12 mouse cellular contexts compared by ENCODE assay signal in the genomic region with DNA sequence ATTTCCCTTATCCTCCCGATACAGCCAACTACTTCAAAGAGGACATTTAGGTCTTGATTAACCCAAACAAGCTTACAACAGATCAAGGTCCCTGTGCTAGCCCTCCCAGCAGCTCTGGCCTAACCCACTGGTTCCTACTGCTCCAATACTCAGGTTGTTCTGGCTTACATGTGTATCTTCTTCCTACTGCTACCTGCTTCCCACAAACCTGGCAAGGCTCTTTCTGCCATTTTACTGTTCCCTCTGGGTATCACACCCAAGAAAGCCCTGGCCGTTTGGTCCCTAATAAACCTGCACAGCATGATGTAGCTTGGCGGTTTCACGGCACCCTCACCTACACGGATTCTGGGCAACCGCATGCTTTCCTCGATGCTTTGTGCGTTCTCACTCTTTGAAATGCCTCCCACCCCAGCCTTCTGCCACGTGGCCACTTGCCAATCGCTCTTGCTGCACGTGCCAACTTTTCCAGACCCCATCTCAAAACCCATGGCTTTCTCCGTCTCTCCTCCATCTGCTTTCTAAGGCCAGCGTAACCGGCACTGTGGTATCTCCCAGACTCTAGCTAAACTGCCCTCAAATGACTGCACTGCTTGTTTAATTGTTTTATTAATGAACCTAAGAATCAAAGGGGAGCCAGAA.
A peak's percentile ranks its signal among the peaks of the same experiment; 100 is the strongest.
DNase-seq lines count a peak whose midpoint lies in the region; ATAC-seq and TF ChIP-seq lines count a peak whose summit lies in the region.
"Had no signal": no experiment of that assay in that cellular context is flagged by ENCODE, and none has a peak within 500 bp of the region (broad histone marks: within the 10 kb centered on the region; RNA-seq: fewer than 3 reads in every experiment).

No protein-coding gene starts in this region.

- no peak overlapping the region for H3K4me3 ChIP-seq in hindbrain, embryonic 13.5 days
- H3K4me3 ChIP-seq in hindbrain, embryonic 12.5 days = no peak overlapping the region
- H3K4me3 ChIP-seq in midbrain, embryonic 15.5 days = no peak overlapping the region
- H3K4me3 ChIP-seq in midbrain, embryonic 16.5 days (ENCODE audit: low read depth, low read length) = no peak overlapping the region
- no peak overlapping the region for H3K4me3 ChIP-seq in hindbrain, embryonic 16.5 days (ENCODE audit: low read length)
- no peak overlapping the region for H3K4me3 ChIP-seq in limb, embryonic 14.5 days (replicated peaks; ENCODE audit: low read length)
- H3K4me3 ChIP-seq: heart, embryonic 15.5 days; liver, embryonic 15.5 days had no signal

- peak; percentile 59; the same call in 1 of the 2 replicates for ATAC-seq in hindbrain, embryonic 13.5 days (ENCODE audit: low FRiP score)
- ATAC-seq in hindbrain, embryonic 12.5 days (ENCODE audit: low FRiP score) = no peak
- peak; percentile 37; the same call in 1 of the 2 replicates for ATAC-seq in midbrain, embryonic 15.5 days (replicated peaks)
- ATAC-seq in midbrain, embryonic 16.5 days = no peak
- peak; percentile 85 for ATAC-seq in hindbrain, embryonic 16.5 days
- no peak for ATAC-seq in limb, embryonic 14.5 days (ENCODE audit: low FRiP score, low read depth)

- 76% methylated on average over 14 of the region's 14 CpGs for WGBS in hindbrain, embryonic 13.5 days
- WGBS in hindbrain, embryonic 12.5 days = 87% methylated on average over 14 of the region's 14 CpGs
- 79% methylated on average over 14 of the region's 14 CpGs for WGBS in midbrain, embryonic 15.5 days
- 72% methylated on average over 14 of the region's 14 CpGs for WGBS in midbrain, embryonic 16.5 days
- 61% methylated on average over 14 of the region's 14 CpGs for WGBS in hindbrain, embryonic 16.5 days
- WGBS in limb, embryonic 14.5 days = 52% methylated on average over 14 of the region's 14 CpGs

- no peak for TF ChIP-seq POLR2A in limb, embryonic 14.5 days (IDR thresholded peaks at IDR 0.05; ENCODE audit: borderline replicate concordance, extremely low read depth, insufficient read depth, insufficient read length)

- no peaks in the 10 kb centered on the region for H3K27me3 ChIP-seq in hindbrain, embryonic 13.5 days
- no peaks in the 10 kb centered on the region for H3K27me3 ChIP-seq in hindbrain, embryonic 12.5 days
- H3K27me3 ChIP-seq in midbrain, embryonic 15.5 days (replicated peaks) = no peaks in the 10 kb centered on the region
- no peaks in the 10 kb centered on the region for H3K27me3 ChIP-seq in midbrain, embryonic 16.5 days (ENCODE audit: control insufficient read depth, insufficient read depth, low read depth, low read length)
- H3K27me3 ChIP-seq in hindbrain, embryonic 16.5 days (replicated peaks; ENCODE audit: control insufficient read depth, insufficient read depth, low read length) = no peaks in the 10 kb centered on the region
- H3K27me3 ChIP-seq in limb, embryonic 14.5 days (ENCODE audit: control insufficient read depth, insufficient read depth, low read length) = no peaks in the 10 kb centered on the region
- H3K27me3 ChIP-seq: CH12.LX; heart, embryonic 15.5 days; liver, embryonic 15.5 days had no signal

- no peak overlapping the region for H3K4me2 ChIP-seq in hindbrain, embryonic 13.5 days
- no peak overlapping the region for H3K4me2 ChIP-seq in hindbrain, embryonic 12.5 days (replicated peaks)
- H3K4me2 ChIP-seq in midbrain, embryonic 15.5 days = no peak overlapping the region
- no peak overlapping the region for H3K4me2 ChIP-seq in midbrain, embryonic 16.5 days (ENCODE audit: low read length)
- H3K4me2 ChIP-seq in hindbrain, embryonic 16.5 days (ENCODE audit: low read length) = no peak overlapping the region
- H3K4me2 ChIP-seq in limb, embryonic 14.5 days (replicated peaks; ENCODE audit: low read depth, low read length, severe bottlenecking) = no peak overlapping the region
- H3K4me2 ChIP-seq: heart, embryonic 15.5 days; liver, embryonic 15.5 days had no signal

- H3K36me3 ChIP-seq in hindbrain, embryonic 13.5 days = no peaks in the 10 kb centered on the region
- H3K36me3 ChIP-seq in hindbrain, embryonic 12.5 days = no peaks in the 10 kb centered on the region
- no peaks in the 10 kb centered on the region for H3K36me3 ChIP-seq in midbrain, embryonic 15.5 days (replicated peaks)
- H3K36me3 ChIP-seq in midbrain, embryonic 16.5 days (ENCODE audit: control insufficient read depth, insufficient read depth, low read length) = no peaks in the 10 kb centered on the region
- no peaks in the 10 kb centered on the region for H3K36me3 ChIP-seq in hindbrain, embryonic 16.5 days (ENCODE audit: control insufficient read depth, insufficient read depth, low read length)
- H3K36me3 ChIP-seq in limb, embryonic 14.5 days (ENCODE audit: control insufficient read depth, insufficient read depth, low read length) = no peaks in the 10 kb centered on the region
- H3K36me3 ChIP-seq: heart, embryonic 15.5 days; liver, embryonic 15.5 days had no signal

- no peak overlapping the region for H3K9ac ChIP-seq in hindbrain, embryonic 13.5 days
- no peak overlapping the region for H3K9ac ChIP-seq in hindbrain, embryonic 12.5 days
- H3K9ac ChIP-seq in midbrain, embryonic 15.5 days = no peak overlapping the region
- H3K9ac ChIP-seq in midbrain, embryonic 16.5 days (ENCODE audit: low read depth, low read length) = no peak overlapping the region
- no peak overlapping the region for H3K9ac ChIP-seq in hindbrain, embryonic 16.5 days (ENCODE audit: low read depth, low read length)
- no peak overlapping the region for H3K9ac ChIP-seq in limb, embryonic 14.5 days (ENCODE audit: low read depth, low read length, severe bottlenecking)
- H3K9ac ChIP-seq: heart, embryonic 15.5 days; liver, embryonic 15.5 days had no signal

- DNase-seq in limb, embryonic 14.5 days (ENCODE audit: low spot score) = peak; percentile 2
- no peak for DNase-seq in urinary bladder, postnatal 25 days (ENCODE audit: low spot score)
- DNase-seq: lung, postnatal 36 days had no signal

- H3K27ac ChIP-seq in hindbrain, embryonic 13.5 days = no peak overlapping the region
- H3K27ac ChIP-seq in hindbrain, embryonic 12.5 days = no peak overlapping the region
- H3K27ac ChIP-seq in midbrain, embryonic 15.5 days = no peak overlapping the region
- H3K27ac ChIP-seq in midbrain, embryonic 16.5 days (ENCODE audit: low read length) = no peak overlapping the region
- no peak overlapping the region for H3K27ac ChIP-seq in hindbrain, embryonic 16.5 days (ENCODE audit: low read depth, low read length)
- H3K27ac ChIP-seq in limb, embryonic 14.5 days (replicated peaks; ENCODE audit: low read depth, low read length) = no peak overlapping the region
- H3K27ac ChIP-seq: heart, embryonic 15.5 days; kidney, postnatal 0 days; liver, embryonic 15.5 days had no signal

- no peaks in the 10 kb centered on the region for H3K4me1 ChIP-seq in hindbrain, embryonic 13.5 days (replicated peaks)
- H3K4me1 ChIP-seq in hindbrain, embryonic 12.5 days = no peaks in the 10 kb centered on the region
- no peaks in the 10 kb centered on the region for H3K4me1 ChIP-seq in midbrain, embryonic 15.5 days
- H3K4me1 ChIP-seq in midbrain, embryonic 16.5 days (ENCODE audit: control insufficient read depth, insufficient read depth, low read length) = no peaks in the 10 kb centered on the region
- no peaks in the 10 kb centered on the region; the same call in 1 of the 2 replicates for H3K4me1 ChIP-seq in hindbrain, embryonic 16.5 days (ENCODE audit: control insufficient read depth, insufficient read depth, low read depth, low read length)
- H3K4me1 ChIP-seq in limb, embryonic 14.5 days (ENCODE audit: control insufficient read depth, insufficient read depth, low read length) = peaks cover 4% of the 10 kb centered on the region; the same call in 1 of the 2 replicates
- H3K4me1 ChIP-seq: heart, embryonic 15.5 days; liver, embryonic 15.5 days had no signal

- no peaks in the 10 kb centered on the region for H3K9me3 ChIP-seq in hindbrain, embryonic 13.5 days
- no peaks in the 10 kb centered on the region for H3K9me3 ChIP-seq in hindbrain, embryonic 12.5 days (replicated peaks)
- no peaks in the 10 kb centered on the region for H3K9me3 ChIP-seq in midbrain, embryonic 15.5 days
- no peaks in the 10 kb centered on the region for H3K9me3 ChIP-seq in midbrain, embryonic 16.5 days (replicated peaks; ENCODE audit: control insufficient read depth, low read length, poor library complexity, severe bottlenecking)
- no peaks in the 10 kb centered on the region for H3K9me3 ChIP-seq in hindbrain, embryonic 16.5 days (ENCODE audit: control insufficient read depth, low read length)
- no peaks in the 10 kb centered on the region for H3K9me3 ChIP-seq in limb, embryonic 14.5 days (ENCODE audit: control insufficient read depth, low read length)
- H3K9me3 ChIP-seq: heart, embryonic 15.5 days; liver, embryonic 15.5 days had no signal

Comparison
In these comparisons a context has a peak if more than half of its experiments do, and no peak if none do; other contexts are left out.
1. ATAC-seq: peak in hindbrain, embryonic 13.5 days (single experiment), midbrain, embryonic 15.5 days (single experiment) and hindbrain, embryonic 16.5 days (single experiment); none in hindbrain, embryonic 12.5 days (single experiment), midbrain, embryonic 16.5 days (single experiment) and limb, embryonic 14.5 days (single experiment).